Mouse (Mus musculus) lung, embryonic 16.5 days (tissue): Measurements from ENCODE around the gene Mup1. TPM values are rescaled to one million over a fixed set of nuclear protein-coding genes. Genes with fewer than 3 reads are reported as not detected.
"Not testable (repeated sequence)": the region's sequence is repeated elsewhere in the genome, so short reads cannot be mapped to it uniquely, and the experiment has no call there.

ENCODE experiments used
- ATAC-seq: fragments of 200-750 bp; cut with Nextera tagmentation; 2 replicates; pipeline ENCODE4 v1.8.0; 2017; ENCODE audit warnings: low read depth, mild to moderate bottlenecking, moderate library complexity
- H3K27ac ChIP-seq: fragments of 300-500 bp; sonication (generic); 2 replicates; pipeline ENCODE4 v1.5.1; 2014; ENCODE audit warnings: mild to moderate bottlenecking, control low read depth, low read length
- H3K27me3 ChIP-seq: fragments of 300-500 bp; sonication (generic); 2 replicates; pipeline ENCODE4 v1.6.1; 2014; ENCODE audit warnings: low read depth, low read length, mixed read lengths; ENCODE audit not compliant: control insufficient read depth, insufficient read depth
- H3K36me3 ChIP-seq: fragments of 300-500 bp; sonication (generic); 2 replicates; pipeline ENCODE4 v1.6.1; 2014; ENCODE audit warnings: low read length; ENCODE audit not compliant: control insufficient read depth, insufficient read depth
- H3K4me1 ChIP-seq: fragments of 300-500 bp; sonication (generic); replicated peaks from 2 replicates; pipeline ENCODE4 v1.6.1; 2014; ENCODE audit warnings: low read length, mixed read lengths; ENCODE audit not compliant: control insufficient read depth, insufficient read depth
- H3K4me2 ChIP-seq: fragments of 300-500 bp; sonication (generic); 2 replicates; pipeline ENCODE4 v1.6.1; 2014; ENCODE audit warnings: low read depth, low read length, control low read depth
- H3K4me3 ChIP-seq: fragments of 300-500 bp; sonication (generic); 2 replicates; pipeline ENCODE4 v1.5.1; 2014; ENCODE audit warnings: mild to moderate bottlenecking, low read length, control low read depth
- H3K9ac ChIP-seq: fragments of 300-500 bp; sonication (generic); 2 replicates; pipeline ENCODE4 v1.6.1; 2014; ENCODE audit warnings: low read length, control low read depth
- H3K9me3 ChIP-seq: fragments of 300-500 bp; sonication (generic); 2 replicates; pipeline ENCODE4 v1.6.1; 2016; ENCODE audit warnings: low read length; ENCODE audit not compliant: control insufficient read depth
- WGBS: fragments of 180-500 bp; shearing (Covaris S2); extraction: QIAGEN DNeasy Blood & Tissue Kit; methylation state at CpG from one replicate; pipeline ENCODE4 v1.1.7; 2014; 5-methylcytosine and 5-hydroxymethylcytosine counted together
- polyA plus RNA-seq: library from polyadenylated mRNA; unstranded; fragments of >200 nt; fragmentation: Nextera tagmentation; extraction: Ambion mirVana; gene quantifications from 2 replicates; pipeline ENCODE4 v1.2.1, GENCODE M21; 2015

Mup1 gene
- not detected in 2 replicates for polyA plus RNA-seq

GRCm38 (mm10) chr4:60501860-60502259 lies at the start of gene Mup1:
TSS of gene Mup1 (minus strand) at chr4:60501960.
- H3K4me2 ChIP-seq, H3K4me1 ChIP-seq, H3K27ac ChIP-seq, H3K36me3 ChIP-seq, H3K9ac ChIP-seq, H3K27me3 ChIP-seq, H3K4me3 ChIP-seq, ATAC-seq, H3K9me3 ChIP-seq: not testable (repeated sequence)
- WGBS = 81% methylated on average over 2 of the region's 4 CpGs

Other genes starting within 250 kb of the Mup1 start
- gene Mup9, start 80.0 kb downstream of the Mup1 start, polyA plus RNA-seq = not detected in 2 replicates
- gene Mup10, start 80.2 kb upstream of the Mup1 start, polyA plus RNA-seq = not detected in 2 replicates
- not detected in 2 replicates for gene Mup11, start 160.5 kb upstream of the Mup1 start, polyA plus RNA-seq
- gene Mup12, start 239.4 kb upstream of the Mup1 start, polyA plus RNA-seq = not detected in 2 replicates